Mouse (Mus musculus) cerebellum, adult 11-12 months (tissue): ENCODE measurements at regions not wholly inside any gene's neighbourhood (a gene's known extent, or its start where the extent isn't known, plus 50 kb on each side); places are given as distances from the start of the nearest gene placed in this dataset.

Experiments used
- DNase-seq: peaks from one replicate; pipeline ENCODE4 v3.0.0; 2022

DNA sequence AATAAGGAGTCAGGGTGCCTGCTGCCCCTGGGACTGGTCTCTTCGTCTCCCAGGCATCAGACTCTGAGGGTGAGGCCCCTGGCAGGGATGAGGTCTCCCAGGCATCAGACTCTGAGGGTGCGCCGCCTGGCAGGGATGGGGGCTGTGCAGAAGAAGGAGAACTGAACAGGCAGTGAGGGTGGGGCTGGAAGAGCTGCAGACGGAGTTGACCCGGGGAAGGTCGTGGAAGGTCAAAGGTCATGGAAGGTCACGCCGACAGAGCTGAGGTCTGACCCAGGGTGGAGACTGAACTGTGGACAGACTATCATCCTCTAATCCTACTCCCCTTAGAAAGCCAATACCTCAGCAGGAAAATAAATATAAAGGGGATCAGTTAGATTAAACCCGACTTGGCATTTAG, 50.6 kb upstream of the Grik3 start:
- DNase-seq = no peak

DNA sequence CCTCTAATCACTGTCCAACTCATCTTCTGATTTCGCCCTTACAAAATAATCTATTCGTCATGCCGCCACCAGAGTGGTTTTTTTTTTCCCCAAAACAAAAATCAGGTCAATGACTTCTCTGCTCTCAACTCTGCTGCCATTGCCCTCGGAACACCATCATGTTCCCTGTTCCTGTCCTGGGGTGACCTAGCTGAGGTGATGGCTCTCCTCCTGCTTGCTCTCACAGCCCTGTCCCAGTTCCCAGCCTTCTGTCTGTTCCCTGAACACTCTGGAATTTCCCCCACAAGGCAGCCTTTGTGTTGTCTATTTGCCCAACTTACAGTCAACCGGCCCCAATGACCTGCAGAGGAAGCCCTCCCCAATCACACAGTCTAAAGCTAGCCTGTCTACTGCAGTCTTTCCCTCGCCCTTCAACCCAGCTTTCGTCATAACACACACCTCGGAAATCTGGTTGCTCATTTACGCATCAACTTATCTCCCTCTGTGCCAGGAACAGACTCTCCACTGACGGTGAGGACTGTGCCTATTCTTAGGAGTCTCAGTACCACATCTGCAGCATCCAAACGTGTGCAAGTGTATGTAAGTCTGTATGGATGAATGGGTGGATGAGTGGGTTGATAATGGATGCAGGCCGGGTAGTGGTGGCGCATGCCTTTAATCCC, 53.2 kb upstream of the Grik3 start:
- DNase-seq = peak; percentile 16

GRCm38 (mm10) chr4:125433511-125433910, 57.0 kb upstream of the Grik3 start:
- DNase-seq = no peak

DNA sequence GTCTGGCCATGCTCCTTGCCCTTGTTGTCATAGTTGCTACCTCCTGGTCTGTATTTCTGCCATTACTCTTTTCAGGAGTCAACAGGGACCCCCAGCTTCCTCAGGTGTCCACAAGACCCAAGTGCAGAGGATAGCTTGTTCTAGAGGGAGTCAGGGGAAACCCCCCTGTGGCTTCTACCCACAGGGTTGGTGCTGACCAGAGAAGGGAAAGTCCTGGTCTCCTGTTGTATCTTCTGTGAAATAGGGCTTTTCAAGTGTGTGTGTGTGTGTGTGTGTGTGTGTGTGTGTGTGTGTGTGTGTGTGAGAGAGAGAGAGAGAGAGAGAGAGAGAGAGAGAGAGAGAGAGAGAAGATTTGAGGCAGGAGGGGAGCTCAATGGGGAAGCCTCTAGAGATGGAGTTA, 58.9 kb upstream of the Grik3 start:
- no peak for DNase-seq

GRCm38 (mm10) chr4:125430845-125431244, 59.7 kb upstream of the Grik3 start:
- no peak for DNase-seq

- DNase-seq = no peak
Observed at GRCm38 (mm10) chr4:125428736-125429135, 61.8 kb upstream of the Grik3 start.

- DNase-seq = no peak
Observed at GRCm38 (mm10) chr4:125420561-125421241, 69.8 kb upstream of the Grik3 start.

DNA sequence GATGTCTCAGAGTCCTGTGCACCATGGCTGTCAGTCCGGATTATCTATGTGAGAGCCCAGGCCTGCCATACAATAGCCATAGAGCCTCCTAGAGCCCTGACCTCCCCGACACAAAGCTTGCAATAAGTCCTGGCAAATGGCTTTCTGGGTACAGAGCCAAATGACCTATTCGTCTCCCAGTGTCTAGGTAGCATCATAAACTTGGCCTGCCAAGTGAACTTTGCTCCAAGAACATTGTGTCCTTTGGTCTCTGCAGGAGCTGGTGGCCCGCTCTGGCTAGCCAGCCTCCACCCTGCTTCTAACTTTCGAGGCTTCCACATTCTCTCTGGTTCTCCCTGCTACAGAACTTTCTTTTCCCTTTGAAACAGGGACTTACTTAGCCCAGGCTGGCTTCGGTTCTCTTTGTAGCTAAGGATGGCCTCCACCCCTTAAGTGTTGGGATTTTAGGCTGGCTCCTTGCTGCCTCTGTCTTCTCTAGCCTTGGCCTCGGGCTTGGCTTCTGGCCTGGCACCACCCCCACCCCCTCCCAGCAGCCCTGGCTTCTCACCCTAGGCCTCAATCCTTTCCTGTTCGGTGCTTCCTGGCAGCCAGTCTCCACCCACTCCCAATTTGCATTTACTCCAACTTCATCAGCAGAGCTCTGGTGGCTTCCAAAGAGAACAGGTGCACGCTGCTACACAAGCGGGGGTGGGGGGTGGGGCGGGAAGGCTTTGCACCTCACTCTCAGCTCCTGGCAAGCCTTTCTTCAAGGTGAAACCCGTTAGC, 70.8 kb upstream of the Grik3 start:
- DNase-seq = peak; percentile 14

DNA sequence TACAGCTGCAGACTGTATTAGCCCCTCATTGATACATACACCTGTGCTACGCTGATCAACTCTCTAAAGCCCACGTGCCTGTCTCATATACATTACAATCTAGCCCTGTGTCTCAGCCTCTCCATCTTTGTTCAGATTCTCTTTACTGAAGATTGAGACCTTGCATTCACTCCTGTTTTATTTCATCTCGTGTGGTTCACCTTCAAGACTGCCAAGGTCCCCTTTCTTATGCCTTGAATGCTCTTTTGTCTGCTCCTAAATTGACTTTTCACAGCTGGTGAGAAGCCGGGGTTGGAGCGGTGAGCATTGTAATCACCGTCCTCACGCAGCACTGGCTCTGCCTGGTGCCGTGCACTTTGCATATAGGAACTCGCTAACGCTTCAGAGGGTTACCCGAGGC, 75.2 kb upstream of the Grik3 start:
- DNase-seq = no peak

DNA sequence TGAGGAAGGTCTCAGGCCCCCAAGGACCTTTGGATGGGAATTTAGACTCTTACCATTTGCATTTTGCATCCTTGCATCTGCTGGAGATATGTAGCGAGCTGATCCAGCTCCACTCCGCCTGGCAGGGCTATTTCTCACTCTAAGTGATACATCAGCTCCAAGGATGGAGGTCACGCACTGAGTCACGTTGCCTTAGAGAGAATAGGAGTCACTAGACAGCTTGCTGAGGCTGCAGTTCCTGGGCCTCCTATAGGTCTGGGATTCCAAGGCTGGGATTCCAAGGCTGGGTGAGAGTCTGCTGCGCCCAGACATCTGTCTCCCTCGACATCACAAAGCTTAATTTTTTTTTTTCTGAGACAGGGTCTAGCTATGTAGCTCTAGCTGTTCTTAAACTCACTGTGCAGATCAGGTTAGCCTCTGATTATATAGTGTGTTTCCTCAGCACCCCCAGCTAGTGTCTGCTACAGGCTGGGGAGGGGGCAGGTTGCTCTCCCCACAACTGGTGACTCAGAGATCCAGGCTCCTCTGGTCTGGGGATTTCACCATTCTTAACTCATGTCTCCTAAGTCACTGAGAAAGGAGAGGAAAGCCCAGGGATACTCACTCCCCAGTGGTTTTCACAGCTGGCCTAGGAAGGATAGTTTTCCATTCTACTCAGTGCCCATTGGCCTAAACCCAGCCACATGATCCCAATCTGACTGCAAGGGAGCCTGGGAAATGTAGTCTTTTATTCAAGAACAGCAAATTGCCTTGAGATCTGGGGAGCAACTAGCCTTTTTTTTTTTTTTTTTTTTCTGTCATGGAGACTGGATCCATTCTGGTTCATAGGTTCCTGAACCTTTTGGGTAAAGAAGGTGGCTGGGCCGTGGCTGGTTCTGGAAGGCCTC, 76.4 kb upstream of the Grik3 start:
- no peak for DNase-seq

DNA sequence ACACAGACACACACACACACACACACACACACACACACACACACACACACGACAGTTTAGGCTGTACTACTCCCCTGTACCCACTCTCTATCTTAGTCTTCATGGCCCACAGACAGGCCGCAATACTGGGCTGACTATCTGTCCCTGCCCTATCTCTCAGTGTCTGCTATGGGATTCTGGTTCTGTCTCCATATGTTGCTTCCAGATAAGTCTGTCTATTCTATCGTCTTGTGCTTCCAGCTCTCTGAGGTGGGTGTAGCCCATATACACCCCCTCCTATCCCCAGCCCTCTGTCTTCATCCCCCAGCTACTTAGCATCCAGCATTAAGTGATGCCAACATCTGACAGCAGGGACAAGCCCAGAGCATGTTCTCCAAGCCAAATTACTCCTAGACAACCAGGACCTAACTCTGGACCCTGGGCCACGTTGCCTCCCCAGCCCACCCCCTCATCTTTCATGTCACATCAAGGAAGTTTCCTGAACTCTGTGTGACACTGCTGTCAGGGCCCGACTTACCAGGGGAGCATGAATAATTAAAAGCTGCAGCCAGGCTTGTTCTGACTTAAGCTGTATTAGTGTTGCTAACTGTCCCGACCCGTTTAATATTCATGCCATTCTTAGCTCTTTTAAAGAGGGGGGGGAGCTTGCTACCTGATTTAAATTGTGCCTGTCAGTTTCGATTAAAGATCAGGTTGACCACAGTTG, 79.6 kb upstream of the Grik3 start:
- DNase-seq = no peak

DNA sequence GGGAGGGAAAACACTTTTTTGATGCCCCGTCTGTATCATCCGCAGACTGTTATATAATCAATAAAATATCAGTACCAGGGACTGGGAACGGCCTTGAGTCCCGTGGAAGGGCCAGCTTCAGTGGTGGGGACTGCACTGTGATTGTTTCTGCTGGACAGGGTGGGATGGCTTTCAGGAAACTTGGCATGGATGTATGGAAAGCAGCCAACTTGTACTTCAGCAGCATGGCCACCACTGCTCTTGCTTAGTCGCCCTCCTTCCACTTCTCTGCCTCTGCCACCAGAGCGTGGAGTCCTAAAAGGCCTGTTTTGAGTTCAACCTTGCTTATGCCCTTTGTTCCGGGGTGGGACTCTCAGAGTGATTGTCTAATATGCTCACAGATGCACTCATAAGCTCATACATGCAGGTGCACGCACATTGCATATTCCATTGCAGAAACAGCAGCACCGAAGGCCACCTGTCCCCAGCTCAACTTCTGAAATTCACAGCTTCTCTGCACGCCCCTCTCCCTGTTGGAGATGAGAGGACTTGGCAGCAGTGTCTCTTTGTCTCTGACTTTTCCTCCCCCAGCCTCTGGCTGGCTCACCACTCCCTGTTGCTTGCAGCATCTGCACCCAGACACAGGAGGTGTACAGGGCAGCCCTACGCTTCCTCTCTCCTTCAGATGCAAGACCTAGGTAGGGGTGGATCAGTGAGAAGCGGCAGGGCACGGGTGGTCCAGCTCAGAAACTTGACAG, 91.0 kb upstream of the Grik3 start:
- DNase-seq = no peak

GRCm38 (mm10) chr4:125397007-125397461, 93.5 kb upstream of the Grik3 start:
- DNase-seq = no peak

DNA sequence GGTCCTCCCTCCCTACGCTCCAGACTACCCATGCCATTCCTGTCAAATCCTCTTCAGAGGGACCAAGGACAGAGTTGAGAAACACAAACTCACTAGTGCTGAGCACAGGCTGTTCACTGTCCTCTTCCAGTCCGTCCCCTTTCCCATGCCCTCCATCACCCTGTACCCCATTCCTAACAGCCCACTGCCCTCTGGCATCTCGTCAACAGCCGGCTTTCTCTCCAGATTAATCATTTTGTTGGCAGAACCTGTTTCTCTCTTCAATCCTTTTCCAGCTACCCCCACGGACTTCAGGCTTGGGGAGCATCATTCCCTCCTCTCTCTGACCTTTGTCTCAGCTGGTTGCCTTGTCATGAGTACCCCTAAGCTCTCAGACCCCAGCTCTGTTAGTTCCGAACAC, 99.2 kb upstream of the Grik3 start:
- DNase-seq = no peak

- no peak for DNase-seq
Observed at GRCm38 (mm10) chr4:125385811-125386210, 104.7 kb upstream of the Grik3 start.

- no peak for DNase-seq
Observed at GRCm38 (mm10) chr4:125364011-125364410, 126.5 kb upstream of the Grik3 start.

GRCm38 (mm10) chr4:125361611-125362520, 128.6 kb upstream of the Grik3 start:
- no peak for DNase-seq

DNA sequence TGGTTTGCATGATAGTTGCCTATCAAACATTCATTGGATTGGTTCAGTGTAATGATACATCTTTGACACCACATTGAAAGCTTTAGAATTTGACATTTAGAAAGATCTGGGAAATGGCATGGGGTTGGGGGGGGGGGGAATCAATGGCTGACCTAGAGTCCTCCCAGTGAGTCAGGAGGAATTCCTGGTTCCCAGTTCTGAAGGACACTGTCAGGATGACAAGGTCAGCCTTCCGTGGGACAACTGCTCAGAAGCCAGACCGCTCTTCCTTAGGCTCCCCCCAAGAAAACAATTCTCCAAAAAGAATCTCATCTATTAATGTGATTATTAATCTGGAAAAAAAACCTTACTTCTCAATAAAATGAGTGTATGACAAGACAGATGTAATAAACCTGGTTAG, 132.1 kb upstream of the Grik3 start:
- no peak for DNase-seq

- DNase-seq = peak; percentile 10
Observed at GRCm38 (mm10) chr4:125356441-125356840, 134.1 kb upstream of the Grik3 start.

- DNase-seq = no peak
Observed at GRCm38 (mm10) chr4:125354742-125355141, 135.8 kb upstream of the Grik3 start.
